Mouse (Mus musculus): ENCODE measurements around the gene 4930524B15Rik.
A peak's percentile ranks its signal among the peaks of the same experiment; 100 is the strongest.
"Not testable (repeated sequence)": the region's sequence is repeated elsewhere in the genome, so short reads cannot be mapped to it uniquely, and the experiment has no call there.

Gene 4930524B15Rik

DNA sequence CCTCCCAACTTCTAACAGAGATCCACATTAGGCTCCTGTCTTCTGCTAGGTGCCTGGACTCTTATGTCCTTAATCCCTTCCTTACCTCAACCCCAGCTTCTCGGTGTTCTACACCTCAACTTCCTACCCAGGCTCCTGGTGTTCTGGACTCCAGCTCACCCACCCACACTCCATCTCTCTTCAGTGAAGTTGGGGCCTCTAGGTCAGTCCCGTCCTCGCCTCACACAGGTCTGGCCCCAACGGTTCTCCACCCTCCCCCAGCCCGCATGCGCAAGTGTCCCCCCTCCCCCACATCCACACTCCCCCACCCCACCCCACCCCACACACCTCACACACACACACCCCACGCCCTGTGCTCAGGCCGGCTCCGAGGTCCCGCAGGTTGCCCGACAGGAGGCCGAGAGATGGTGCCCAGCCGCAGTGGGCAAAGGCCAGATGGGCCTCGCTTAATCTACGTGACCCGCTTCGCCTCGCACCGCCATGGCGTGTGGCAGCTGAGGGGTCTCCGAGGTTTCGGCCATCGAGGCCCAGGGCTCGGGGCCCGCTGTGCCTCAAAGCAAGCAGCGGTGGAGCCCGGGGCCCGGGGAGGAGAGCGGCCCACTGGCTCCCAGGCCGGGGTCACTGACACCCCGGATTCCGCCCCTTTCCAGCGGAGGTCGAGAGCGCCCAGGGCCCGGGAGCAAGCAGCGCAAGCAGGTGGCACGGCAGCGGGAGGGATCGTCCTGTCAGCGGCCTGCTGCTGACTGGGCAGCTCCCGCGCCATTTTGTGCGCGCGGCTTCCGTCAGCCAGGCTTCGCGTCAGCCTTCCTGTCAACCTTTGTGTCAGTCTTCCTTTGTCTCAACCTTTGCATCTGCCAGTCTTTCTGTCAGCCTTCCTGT lies at the start of gene 4930524B15Rik:
TSS of gene 4930524B15Rik (plus strand) at position 337 of the 879 bp plus-strand sequence.
- no peak for DNase-seq (ENCODE audit: low spot score)

DNA sequence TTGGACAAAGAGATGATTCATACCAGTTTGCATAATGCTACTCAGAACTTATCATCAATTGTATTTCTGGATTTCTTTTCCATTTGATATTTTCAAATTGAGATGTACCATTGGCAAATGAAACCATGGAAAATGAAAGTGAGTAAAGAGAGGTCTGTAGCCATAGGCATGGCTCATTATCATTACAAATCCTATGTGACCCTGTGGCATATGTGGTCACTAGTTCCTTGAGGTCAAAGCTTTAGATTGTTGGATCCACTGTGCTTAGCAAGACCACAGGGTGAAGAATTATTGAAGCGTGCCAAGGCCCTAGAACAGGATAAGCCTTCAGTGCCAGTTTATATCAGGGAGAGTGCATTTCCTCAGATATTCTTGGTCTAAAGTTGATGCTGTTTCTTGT lies 47.6 kb upstream of the 4930524B15Rik start:
- no peak for DNase-seq (ENCODE audit: low spot score)

DNA sequence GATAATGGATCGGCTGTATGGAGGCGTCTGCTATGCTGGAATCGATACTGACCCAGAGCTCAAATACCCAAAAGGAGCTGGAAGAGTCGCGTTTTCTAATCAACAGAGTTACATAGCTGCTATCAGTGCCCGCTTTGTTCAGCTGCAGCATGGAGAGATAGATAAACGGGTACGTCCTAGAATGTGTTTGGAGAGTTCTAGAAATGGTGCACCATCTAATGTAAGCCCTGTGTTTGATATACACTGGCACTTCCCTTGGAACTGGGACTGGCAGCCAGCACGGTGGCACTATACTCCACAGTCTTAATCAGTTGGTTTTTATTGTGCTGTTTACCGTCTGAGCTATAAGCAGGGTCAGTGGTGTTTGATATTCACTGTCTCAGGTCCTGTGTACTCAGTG lies 35.3 kb upstream of the 4930524B15Rik start:
- DNase-seq (ENCODE audit: low spot score) = no peak

DNA sequence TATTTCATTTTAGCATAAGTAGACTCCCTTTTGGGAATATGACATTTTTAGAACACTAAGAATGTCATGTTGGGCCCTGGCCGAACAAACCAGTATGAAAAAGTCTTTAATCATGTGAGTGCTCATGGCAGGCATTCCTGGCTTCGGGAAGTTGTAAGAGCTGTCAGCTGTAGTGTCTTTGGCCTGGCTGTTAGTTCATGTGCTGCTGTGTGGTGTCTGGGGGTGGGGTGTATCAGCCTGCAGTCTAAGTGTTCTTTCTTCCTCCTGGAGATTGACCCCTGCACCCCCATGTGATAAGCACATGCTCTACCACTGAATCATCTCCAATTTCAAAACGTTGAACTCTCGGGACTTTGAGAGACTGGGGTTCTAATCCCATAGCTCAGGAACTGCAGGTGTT lies 29.7 kb upstream of the 4930524B15Rik start:
- DNase-seq (ENCODE audit: low spot score) = no peak

DNA sequence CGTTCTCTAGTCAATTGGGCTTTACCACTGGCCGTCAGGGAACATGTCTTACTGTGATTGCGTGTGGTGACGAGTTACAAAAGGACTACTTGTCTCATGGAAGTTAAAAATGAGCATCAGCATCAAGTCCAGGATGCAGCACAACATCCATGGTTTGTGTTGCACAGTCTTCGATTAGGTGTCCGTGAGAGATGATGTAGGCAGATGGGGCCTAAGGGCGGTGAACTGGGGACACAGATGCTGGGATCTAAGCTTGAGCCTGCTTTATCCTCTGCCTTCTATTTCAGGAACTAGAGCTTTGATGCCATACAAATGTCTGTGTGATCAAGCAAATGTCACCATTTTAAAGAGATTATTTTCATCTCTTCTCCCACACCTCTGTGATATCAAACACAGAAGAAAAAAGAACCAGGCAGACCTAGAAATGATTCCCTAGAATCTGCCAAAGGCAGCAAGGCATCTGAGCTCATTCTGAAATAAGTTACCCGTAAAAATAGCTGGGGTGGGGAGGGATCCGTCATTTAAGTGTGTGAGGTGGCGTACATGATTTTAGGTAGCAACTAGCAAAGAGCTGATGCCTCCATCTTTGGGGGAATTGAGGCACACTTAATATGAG lies 28.4 kb upstream of the 4930524B15Rik start:
- no peak for DNase-seq (ENCODE audit: low spot score)

DNA sequence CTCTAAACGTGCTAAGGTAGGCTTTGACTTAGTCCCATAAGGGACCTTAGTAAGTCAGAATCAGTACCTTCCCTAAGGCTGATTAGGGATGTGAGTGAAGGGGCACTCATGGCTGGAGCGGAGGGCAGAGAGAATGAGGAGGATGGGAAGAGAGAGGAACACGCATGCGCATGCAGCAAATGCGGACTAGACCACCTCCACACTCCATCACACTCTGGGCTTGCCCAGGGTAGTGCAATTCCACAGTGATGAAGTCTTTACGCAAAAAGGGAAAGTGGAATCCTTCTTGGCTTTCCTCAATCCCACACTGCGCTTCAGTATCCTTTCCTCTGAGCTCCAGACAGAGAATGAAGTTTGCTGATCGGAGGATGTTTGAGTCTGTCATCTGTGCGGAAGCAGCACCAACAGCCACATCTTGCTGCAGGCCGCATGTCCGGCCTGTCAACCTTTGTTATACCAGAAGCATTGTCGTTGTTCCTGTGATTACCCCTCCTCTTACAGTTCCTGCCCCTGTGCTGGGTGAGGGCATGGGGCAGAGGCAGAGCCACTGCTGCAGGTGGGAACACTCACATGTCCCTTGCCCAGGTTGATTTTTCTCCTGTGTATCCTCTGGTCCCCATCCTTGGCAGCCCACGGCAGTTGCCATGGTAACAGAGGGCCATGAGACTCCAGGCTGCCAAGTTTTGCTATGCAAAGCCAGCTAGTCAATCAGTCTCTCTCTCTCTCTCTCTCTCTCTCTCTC lies 24.3 kb upstream of the 4930524B15Rik start:
- DNase-seq (ENCODE audit: low spot score) = peak; percentile 51

DNA sequence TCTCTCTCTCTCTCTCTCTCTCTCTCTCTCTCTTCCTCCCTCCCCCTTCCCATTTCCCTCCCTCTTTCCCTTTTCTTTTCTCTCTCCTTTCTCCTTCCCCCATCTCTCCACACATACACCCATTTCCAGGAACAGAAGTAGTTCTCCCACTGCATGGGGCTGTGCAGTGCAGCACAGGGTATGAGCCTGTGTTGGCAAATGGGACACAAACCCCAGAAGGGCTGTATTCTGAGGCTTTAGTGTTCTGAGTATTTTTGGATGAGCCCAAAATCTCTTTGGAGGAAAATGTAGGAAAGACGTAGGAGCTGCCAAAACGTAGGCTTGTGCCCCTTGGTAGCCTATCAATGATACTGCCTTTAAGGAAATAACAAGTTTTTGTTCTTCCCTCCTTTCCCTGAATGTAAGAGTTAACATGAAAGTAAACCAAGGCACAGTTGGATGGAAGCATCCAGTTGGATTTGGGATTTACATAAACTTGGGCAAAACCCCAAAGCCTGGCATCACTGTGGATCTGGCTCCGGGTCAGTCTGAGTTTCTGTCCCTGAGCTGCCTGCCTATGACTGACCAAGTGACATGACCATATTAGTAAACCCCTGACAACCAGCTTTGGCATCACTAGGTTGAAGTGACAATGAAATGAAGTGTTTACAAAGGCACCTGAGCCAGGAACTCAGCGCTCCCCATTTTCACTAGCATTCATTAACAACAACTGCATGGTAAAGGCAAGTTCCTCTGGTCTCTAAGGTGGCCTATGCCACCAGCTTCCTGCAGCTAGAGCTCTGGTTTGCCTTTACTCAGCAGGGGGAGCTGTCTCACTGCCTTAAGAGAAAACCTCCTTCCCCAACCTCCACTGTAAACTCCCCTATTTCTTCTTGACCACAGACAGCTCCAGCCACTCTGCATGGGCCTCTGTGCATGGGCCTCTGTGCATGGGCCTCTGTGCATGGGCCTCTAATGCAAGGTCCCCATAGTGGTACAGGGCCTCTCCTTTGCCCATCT lies 23.5 kb upstream of the 4930524B15Rik start:
- DNase-seq (ENCODE audit: low spot score) = peak; percentile 7

DNA sequence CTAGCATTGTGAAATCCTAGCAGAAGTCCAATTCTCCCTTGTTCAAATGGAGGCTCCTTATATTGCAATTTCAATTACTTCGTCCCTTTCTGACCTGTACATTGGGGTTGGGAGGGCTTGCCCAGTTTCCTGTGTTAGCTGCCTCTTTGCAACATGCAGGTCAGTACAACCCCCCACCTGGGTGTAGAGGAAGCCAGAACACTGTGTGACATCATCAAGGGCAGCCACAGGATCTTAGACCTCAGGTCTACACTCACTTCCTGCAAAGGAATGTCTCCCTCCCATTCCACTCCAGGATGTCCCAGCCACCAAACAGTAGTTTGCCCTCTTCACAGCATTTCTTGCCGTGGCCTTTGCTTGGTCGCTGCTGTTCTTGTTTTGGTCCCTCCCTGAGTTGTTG lies 19.9 kb upstream of the 4930524B15Rik start:
- DNase-seq (ENCODE audit: low spot score) = no peak

DNA sequence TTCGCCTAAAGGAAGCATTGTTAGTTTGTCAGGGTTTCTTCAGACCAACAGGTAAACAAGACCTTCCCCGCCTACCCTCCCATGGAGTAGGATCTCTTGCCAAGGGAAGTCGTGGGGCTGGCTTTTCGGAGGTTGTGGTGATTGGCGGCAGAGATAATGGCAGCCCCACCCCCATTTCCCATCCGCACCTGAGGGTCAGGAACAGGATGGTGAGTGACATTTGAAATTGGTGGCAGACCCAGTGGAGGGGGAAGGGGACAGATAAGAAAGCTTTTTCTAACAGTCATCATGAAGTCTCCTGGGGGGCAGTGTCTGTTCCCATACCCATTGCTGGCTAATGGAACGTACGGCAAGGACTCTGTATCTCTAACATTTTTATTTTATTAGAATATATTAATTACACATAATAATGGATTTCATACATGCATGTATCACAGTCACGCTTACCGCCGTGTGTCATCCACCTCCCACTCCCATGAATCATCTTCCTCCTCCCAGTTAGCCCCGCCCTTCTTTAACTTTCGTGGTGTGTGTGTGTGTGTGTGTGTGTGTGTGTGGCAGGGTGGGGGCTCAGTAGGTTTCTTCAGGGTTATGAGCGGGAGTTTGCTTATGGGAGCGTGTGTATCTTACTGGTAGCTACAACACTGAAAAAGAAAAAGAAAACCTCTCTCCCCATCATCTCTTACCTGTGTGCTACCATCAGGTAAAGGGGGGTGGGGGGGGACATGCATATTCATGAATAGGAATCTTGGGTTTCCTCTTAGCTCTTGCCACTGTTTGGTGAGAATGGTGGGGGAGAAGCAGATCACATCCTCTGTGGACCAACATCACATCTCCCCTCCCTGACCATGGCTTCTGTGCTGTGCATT lies 16.7 kb upstream of the 4930524B15Rik start:
- no peak for DNase-seq (ENCODE audit: low spot score)

DNA sequence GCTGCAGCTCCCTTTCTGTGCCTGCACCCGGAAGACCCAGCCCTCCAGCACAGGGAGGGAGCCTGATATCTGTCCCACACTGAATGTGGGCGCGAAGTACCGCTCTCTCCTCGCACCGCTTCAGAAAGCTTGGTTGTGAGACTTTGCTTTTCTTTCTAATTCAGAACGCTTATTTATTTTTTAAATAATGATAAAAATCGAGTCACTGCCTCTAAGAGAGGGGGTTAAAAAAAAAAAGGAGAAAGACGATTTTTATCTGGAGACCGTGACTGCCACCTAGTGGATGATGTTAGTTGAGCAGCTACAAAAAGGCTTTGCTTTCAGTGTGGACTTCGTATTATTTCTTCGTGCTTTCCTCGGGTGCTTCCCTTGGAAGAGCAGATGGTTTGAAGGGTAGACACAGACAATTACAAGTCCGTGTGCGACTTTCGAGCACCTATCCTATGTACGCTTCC lies 16.0 kb upstream of the 4930524B15Rik start:
- DNase-seq (ENCODE audit: low spot score) = peak; percentile 94

DNA sequence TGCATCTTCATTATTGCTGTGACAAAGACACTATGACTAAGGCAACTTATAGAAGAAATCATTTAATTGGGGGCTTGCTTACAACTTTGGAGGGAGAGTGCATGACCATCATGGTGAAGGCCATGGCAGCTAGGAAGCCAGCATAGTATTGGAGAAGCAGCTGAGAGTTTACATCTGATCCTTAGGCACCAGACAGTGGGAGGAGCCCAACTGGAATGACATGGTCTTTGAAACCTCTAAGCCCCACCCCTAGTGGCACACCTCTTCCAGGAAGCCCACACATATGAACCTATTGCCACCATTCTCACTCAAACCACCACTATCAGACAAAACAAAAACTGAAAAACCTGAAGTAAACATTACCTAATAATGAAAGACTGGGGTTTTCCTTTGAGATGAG lies 5.3 kb upstream of the 4930524B15Rik start:
- DNase-seq (ENCODE audit: low spot score) = no peak

DNA sequence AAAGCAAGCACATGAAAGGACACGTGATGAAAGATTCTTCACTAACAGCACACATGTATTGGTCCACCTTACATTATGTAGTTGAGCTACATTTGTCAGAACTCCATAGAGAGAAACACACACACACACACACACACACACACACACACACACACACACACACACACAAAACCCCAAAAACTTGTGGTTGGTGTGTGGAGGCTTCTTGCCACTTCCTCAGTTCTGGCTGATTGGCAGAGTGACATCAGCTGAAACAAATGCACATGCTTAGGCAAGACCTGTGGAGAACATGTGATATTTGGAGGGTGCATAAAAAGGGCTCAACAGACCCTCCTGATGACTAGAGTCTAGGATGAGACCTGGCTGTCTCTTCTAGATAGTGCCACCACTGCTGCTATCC lies 1.4 kb upstream of the 4930524B15Rik start:
- DNase-seq (ENCODE audit: low spot score) = no peak

DNA sequence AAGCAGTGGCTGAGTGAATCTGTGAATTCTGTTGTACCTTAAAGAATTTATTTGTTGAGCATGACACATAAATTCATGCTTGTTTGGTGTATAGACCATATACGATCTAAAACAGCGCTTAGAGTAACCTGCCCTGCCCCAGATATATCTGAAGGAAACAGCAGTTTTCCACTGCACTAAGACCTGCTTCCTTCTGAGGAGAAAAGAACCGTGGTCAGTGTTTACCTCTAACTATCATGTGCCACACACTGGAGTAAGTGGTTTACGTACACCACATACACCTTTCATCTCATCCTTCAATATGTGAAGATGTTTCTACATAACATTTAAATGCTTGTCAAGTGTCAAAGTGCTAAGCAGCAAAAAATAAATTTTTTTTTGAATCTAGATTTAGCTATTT lies 8.7 kb downstream of the 4930524B15Rik start:
- DNase-seq (ENCODE audit: low spot score) = no peak

DNA sequence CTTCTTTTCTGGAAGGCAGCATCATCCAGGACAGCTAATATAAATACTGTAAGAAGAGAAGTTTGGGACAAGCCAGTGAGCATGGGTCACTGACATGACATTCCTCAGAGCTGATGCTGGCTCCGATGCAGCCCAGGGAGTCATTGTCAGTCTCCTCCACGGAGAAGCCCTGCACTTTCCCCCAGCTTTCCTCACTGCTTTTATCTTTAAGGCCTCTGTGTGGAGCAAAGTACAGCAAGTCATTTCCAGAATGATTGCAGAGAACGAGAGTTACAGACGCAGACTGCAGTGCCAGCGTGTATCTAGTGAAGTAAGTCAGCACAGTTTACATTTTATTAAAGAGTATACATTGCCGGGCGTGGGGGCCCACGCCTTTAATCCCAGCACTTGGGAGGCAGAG lies 9.4 kb downstream of the 4930524B15Rik start:
- DNase-seq (ENCODE audit: low spot score) = no peak

DNA sequence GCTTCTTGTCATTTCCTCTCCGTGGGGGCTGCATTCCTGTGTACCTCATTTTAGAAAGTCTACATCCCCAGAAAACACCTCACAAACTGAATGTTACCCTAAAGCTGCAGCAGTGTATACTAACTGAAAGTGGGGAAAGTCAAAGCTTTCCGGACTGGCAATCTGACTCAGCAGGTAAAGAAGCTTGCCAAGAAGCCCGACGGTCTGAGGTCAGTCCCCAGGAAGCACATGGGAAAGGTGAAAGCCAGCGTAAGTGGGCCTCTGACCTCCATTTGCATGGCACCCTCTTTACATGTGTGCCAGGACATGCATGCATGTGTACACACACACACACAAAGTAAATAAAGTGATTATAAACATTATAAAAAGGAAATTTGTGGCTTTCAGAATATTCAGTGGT lies 10.3 kb downstream of the 4930524B15Rik start:
- DNase-seq (ENCODE audit: low spot score) = no peak

DNA sequence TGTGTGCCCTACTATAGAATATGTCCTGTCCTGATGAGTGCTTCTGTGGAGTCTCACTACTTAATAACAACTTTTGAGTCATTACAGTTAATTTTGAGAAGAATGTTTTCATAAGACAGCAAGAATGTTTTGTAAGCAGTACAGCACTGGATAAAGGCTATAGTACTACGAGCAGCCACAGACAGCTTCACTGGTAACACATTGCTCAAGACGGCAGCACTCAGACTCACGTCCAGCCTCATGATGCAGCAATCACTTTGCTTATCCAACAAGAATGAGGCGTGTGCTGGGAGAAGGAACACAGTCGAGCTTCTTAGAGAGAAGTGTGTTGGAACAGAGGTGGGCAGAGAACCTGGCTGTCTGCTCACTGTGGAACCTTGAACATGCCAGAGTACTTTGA lies 10.7 kb downstream of the 4930524B15Rik start:
- no peak for DNase-seq (ENCODE audit: low spot score)

DNA sequence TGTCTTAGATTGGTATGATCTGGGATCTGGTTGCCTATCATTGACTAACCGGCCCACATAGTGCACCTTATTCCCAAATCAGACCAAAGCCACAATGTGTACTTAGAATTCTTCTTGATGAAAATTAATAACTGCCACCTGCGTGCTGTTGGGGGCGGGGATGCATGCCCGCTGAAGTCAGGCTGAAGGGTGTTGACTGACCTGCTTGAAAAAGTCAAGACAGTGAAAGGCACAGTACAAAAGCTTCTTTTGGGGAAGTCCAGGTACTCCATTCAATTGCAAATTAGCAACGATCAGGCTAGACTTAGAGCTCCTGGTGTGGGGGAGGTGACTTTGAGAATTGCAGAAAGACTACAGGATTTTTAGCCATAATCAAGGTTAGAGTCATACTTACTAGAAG lies 14.7 kb downstream of the 4930524B15Rik start:
- not testable (repeated sequence) for DNase-seq (ENCODE audit: low spot score)

DNA sequence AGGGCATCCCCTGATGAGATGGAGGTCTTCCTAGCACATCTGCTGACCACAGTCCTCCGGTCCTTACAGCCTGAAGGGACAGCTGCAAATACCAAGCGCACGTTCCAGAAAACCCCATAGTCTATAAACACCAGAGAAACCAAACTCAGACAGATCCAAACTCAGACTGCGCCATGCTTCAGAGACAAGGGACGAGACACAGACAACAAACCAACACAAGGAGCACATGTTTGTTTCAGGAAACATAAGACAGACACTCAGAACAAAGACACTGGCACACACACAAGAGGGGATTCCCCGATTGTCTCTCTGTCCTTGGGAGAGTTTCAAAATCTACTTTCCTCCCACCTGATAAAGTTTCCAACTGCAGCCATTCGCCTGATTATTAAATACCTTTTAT lies 16.4 kb downstream of the 4930524B15Rik start:
- no peak for DNase-seq (ENCODE audit: low spot score)

DNA sequence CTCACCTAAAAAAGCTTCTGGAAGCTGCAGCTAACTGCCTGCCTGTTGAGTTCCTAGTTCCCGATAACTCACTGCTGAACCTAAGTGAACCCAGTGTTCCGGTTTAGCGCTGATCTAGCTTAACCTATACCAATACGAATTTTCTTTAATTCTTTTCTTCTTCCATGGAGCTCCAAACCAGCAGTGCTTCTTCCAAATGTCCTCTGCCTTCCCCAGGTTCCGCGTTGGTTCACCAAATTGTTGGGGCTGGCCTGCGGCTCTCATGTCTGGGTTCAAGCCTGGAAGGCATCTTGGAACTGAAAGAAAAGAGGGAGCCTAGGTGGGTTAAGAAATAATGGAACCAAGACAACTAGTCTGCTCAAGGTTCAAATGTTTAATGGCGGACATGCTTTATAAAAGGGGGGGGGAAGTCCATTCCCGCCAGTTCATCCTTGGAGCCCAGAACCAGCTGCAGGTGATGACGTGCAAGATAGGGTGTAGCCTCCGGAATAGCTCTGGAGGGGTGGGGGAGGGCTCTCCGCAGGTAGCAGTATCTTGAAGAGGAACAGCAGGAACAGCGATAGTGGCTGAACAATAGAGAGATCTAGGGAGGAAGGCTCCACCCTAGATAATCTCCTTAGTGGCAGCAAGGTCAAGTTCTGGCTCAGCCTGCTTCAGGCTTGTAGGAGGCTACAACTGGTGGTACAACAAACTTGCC lies 17.0 kb downstream of the 4930524B15Rik start:
- not testable (repeated sequence) for DNase-seq (ENCODE audit: low spot score)

DNA sequence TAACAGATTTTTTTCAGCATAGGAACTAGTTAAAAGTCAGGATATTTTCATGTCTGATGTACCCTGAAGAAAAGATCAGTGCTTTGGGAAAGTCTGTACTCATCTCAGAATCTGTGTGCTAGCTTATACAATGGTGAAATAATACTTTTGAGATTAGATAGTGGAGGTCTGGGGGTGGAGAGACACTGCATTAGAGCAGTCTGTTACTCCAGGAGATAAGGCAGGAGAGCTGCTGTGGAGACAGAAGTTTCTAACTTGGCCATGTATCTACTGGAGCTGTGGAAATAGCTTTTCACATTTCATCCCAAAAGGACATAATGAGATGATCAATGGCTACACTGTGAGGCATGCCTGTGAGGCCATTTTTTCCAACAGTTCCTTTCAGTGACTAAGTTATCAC lies 17.9 kb downstream of the 4930524B15Rik start:
- DNase-seq (ENCODE audit: low spot score) = no peak
